Mouse (Mus musculus): ENCODE measurements around the gene Cry2. TPM values are rescaled to one million over a fixed set of nuclear protein-coding genes. Genes with fewer than 3 reads are reported as not detected.
A peak's percentile ranks its signal among the peaks of the same experiment; 100 is the strongest.

Gene Cry2
- polyA plus RNA-seq, 1 experiment: 22.0 TPM

- peaks cover 2% of the 10 kb centered on the region for H3K36me3 ChIP-seq (ENCODE audit: control insufficient read depth, insufficient read depth, low read length)
Measured at GRCm38 (mm10) chr2:92354224-92354623, 79.6 kb downstream of the Cry2 start.

More at GRCm38 (mm10) chr2:92354224-92354623, 79.6 kb downstream of the Cry2 start:
- Histone ChIP-seq H3K4me1 (ENCODE audit: control insufficient read depth, insufficient read depth, low read length) (no peaks in the 10 kb centered on the region; the same call in 1 of the 2 replicates), H3K27me3 (ENCODE audit: control insufficient read depth, insufficient read depth, low read length) (no peaks in the 10 kb centered on the region), H3K27ac (ENCODE audit: control insufficient read depth, insufficient read depth, low read depth, low read length) (peak overlapping the region; percentile 37), H3K4me3 (ENCODE audit: control insufficient read depth, low read depth, low read length) (no peak overlapping the region)
- no peak for TF ChIP-seq CTCF (IDR thresholded peaks at IDR 0.05; ENCODE audit: control insufficient read depth, insufficient read depth, insufficient replicate concordance, low read depth, low read length)
- no peak for TF ChIP-seq POLR2A (IDR thresholded peaks at IDR 0.05; ENCODE audit: control insufficient read depth, low read depth, low read length)

Other genes starting within 250 kb of the Cry2 start
- 89.9 and 91.5 TPM in 2 replicates for gene Pex16, start 59.4 kb downstream of the Cry2 start, polyA plus RNA-seq (2012; rRNA removed)
- 11.2 and 11.8 TPM in 2 replicates for gene Large2, start 59.2 kb downstream of the Cry2 start, polyA plus RNA-seq (2012; rRNA removed)
- gene 1700029I15Rik, start 51.5 kb downstream of the Cry2 start, polyA plus RNA-seq (2012; rRNA removed): 565 and 772 TPM in 2 replicates
- 23.2 and 28.4 TPM in 2 replicates for gene Mapk8ip1, start 32.8 kb downstream of the Cry2 start, polyA plus RNA-seq (2012; rRNA removed)
- gene Slc35c1, start 26.5 kb upstream of the Cry2 start, polyA plus RNA-seq (2012; rRNA removed): 6.9 and 7.8 TPM in 2 replicates
- gene Chst1, start 165.7 kb upstream of the Cry2 start, polyA plus RNA-seq (2012; rRNA removed): 48.9 and 49.5 TPM in 2 replicates

All from testis, adult 2 months (tissue).